ENCODE assay signal across 8 mouse cellular contexts in the genomic region with DNA sequence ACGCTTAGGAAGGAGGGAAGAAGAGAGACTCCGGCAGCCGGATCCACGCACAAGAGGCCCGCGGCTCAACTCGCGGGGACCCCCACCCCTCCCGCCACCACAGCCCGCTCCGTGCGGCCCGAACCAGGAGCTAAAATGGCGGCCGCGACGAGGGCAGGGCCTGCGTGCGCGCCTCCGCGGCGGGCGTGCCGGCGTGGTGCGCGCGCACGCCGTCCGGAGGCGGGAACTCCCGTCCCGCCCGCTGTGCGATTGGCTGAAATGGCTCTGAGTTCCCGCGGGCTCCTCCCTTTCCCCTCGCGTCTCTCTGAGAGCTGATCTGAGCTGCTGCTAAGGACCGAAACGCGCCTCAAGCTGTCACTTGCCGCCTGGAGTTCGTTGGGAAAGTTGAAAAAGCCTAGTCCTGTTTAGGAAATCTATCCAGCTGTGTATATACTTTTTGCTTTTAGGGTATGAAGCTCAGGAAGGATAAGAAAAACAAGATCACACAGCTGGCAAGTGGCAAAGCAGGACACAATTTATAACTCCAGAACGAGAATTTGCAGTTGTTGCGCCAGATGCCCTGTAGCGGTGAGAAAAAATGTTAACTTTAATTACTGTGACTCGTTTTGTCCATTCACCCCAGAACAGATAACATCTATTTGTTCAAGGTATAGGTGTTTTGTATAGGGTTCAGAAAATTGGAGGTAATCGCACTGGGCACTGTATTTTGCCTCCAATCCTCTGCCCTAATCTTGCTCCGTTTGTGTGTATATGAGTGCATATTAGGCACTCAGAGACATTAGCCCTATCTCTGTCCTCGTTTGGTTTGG. TPM values are rescaled to one million over a fixed set of nuclear protein-coding genes. Genes with fewer than 3 reads are reported as not detected.
DNase-seq lines count a peak whose midpoint lies in the region; ATAC-seq and TF ChIP-seq lines count a peak whose summit lies in the region.

A gene (minus strand): TSS at position 144 of the 809 bp plus-strand sequence.

- no peaks in the 10 kb centered on the region for H3K36me3 ChIP-seq in heart, embryonic 12.5 days
- no peaks in the 10 kb centered on the region for H3K36me3 ChIP-seq in kidney, postnatal 0 days (ENCODE audit: insufficient read depth, low read length)
- H3K36me3 ChIP-seq in liver, embryonic 11.5 days (ENCODE audit: control insufficient read depth, insufficient read depth, low read length) = no peaks in the 10 kb centered on the region
- H3K36me3 ChIP-seq in stomach, embryonic 14.5 days (ENCODE audit: control insufficient read depth, insufficient read depth, low read length) = no peaks in the 10 kb centered on the region

- peak within 1 kb of the TSS; percentile 92 for H3K27ac ChIP-seq in heart, embryonic 12.5 days (ENCODE audit: poor library complexity, severe bottlenecking)
- peak within 1 kb of the TSS; percentile 89 for H3K27ac ChIP-seq in kidney, postnatal 0 days
- H3K27ac ChIP-seq in liver, embryonic 11.5 days (ENCODE audit: low read depth, low read length) = peak within 1 kb of the TSS; percentile 86
- peak within 1 kb of the TSS; percentile 98 for H3K27ac ChIP-seq in stomach, embryonic 14.5 days (ENCODE audit: low read length)

- WGBS in heart, embryonic 12.5 days = 2% methylated on average over 53 of the region's 53 CpGs
- under 1% methylated on average over 53 of the region's 53 CpGs for WGBS in kidney, postnatal 0 days
- 1% methylated on average over 53 of the region's 53 CpGs for WGBS in liver, embryonic 11.5 days
- WGBS in stomach, embryonic 14.5 days = under 1% methylated on average over 53 of the region's 53 CpGs

- H3K9ac ChIP-seq in heart, embryonic 12.5 days = peak within 1 kb of the TSS; percentile 100
- peak within 1 kb of the TSS; percentile 95 for H3K9ac ChIP-seq in kidney, postnatal 0 days (ENCODE audit: low read depth, low read length)
- peak within 1 kb of the TSS; percentile 96 for H3K9ac ChIP-seq in liver, embryonic 11.5 days (ENCODE audit: low read depth, low read length)
- H3K9ac ChIP-seq in stomach, embryonic 14.5 days (replicated peaks; ENCODE audit: low read depth, low read length) = peak within 1 kb of the TSS; percentile 99

- peak within 1 kb of the TSS; percentile 100 for H3K4me3 ChIP-seq in heart, embryonic 12.5 days
- H3K4me3 ChIP-seq in kidney, postnatal 0 days (replicated peaks; ENCODE audit: low read depth, low read length) = peak within 1 kb of the TSS; percentile 93
- peak within 1 kb of the TSS; percentile 88 for H3K4me3 ChIP-seq in liver, embryonic 11.5 days (ENCODE audit: low read depth, low read length)
- H3K4me3 ChIP-seq in stomach, embryonic 14.5 days (ENCODE audit: low read depth, low read length) = peak within 1 kb of the TSS; percentile 95

- peaks cover 22% of the 10 kb centered on the region for H3K4me1 ChIP-seq in heart, embryonic 12.5 days (replicated peaks)
- peaks cover 7% of the 10 kb centered on the region; the same call in 1 of the 2 replicates for H3K4me1 ChIP-seq in kidney, postnatal 0 days (replicated peaks; ENCODE audit: insufficient read depth, low read length)
- peaks cover 13% of the 10 kb centered on the region for H3K4me1 ChIP-seq in liver, embryonic 11.5 days (replicated peaks; ENCODE audit: control insufficient read depth, insufficient read depth, low read length)
- peaks cover 16% of the 10 kb centered on the region; the same call in 1 of the 2 replicates for H3K4me1 ChIP-seq in stomach, embryonic 14.5 days (ENCODE audit: control insufficient read depth, insufficient read depth, low read length)

- DNase-seq in CD4-positive helper T cell, adult 2 months (ENCODE audit: low read depth, low spot score) = peak; percentile 97
- peak; percentile 87 for DNase-seq in brain, embryonic 18.5 days (ENCODE audit: low read depth, low spot score)
- DNase-seq in kidney, postnatal 0 days (ENCODE audit: low spot score) = peak; percentile 97
- peak; percentile 91 for DNase-seq in liver, embryonic 11.5 days (ENCODE audit: low spot score)
- peak; percentile 98 for DNase-seq in naive thymus-derived CD4-positive, alpha-beta T cell, adult 2 months (ENCODE audit: low read depth)

- TF ChIP-seq CTCF in kidney, postnatal 0 days (IDR thresholded peaks at IDR 0.05; ENCODE audit: low read depth) = peak; percentile 44; the same call in 1 of the 2 replicates

- H3K27me3 ChIP-seq in heart, embryonic 12.5 days (replicated peaks) = no peaks in the 10 kb centered on the region
- no peaks in the 10 kb centered on the region for H3K27me3 ChIP-seq in kidney, postnatal 0 days (ENCODE audit: insufficient read depth, low read length)
- no peaks in the 10 kb centered on the region for H3K27me3 ChIP-seq in liver, embryonic 11.5 days (replicated peaks; ENCODE audit: control insufficient read depth, insufficient read depth, low read length)
- H3K27me3 ChIP-seq in stomach, embryonic 14.5 days (ENCODE audit: control insufficient read depth, insufficient read depth, low read length) = no peaks in the 10 kb centered on the region

- H3K4me2 ChIP-seq in heart, embryonic 12.5 days = peak within 1 kb of the TSS; percentile 80
- peak within 1 kb of the TSS; percentile 66 for H3K4me2 ChIP-seq in kidney, postnatal 0 days (ENCODE audit: low read length)
- peak within 1 kb of the TSS; percentile 89 for H3K4me2 ChIP-seq in liver, embryonic 11.5 days
- H3K4me2 ChIP-seq in stomach, embryonic 14.5 days (replicated peaks; ENCODE audit: low read depth, low read length) = peak within 1 kb of the TSS; percentile 91

- no peaks in the 10 kb centered on the region for H3K9me3 ChIP-seq in heart, embryonic 12.5 days (replicated peaks)
- H3K9me3 ChIP-seq in kidney, postnatal 0 days (replicated peaks; ENCODE audit: low read length) = no peaks in the 10 kb centered on the region
- no peaks in the 10 kb centered on the region for H3K9me3 ChIP-seq in liver, embryonic 11.5 days (ENCODE audit: control insufficient read depth, low read length)
- no peaks in the 10 kb centered on the region for H3K9me3 ChIP-seq in stomach, embryonic 14.5 days (ENCODE audit: control insufficient read depth, low read depth, low read length)

- ATAC-seq in erythroid progenitor cell, adult 5-6 weeks (replicated peaks; ENCODE audit: low FRiP score, poor library complexity, severe bottlenecking) = peak; percentile 94
- peak; percentile 95 for ATAC-seq in heart, embryonic 12.5 days (ENCODE audit: insufficient number of reproducible peaks, low FRiP score)
- peak; percentile 98 for ATAC-seq in kidney, postnatal 0 days (replicated peaks; ENCODE audit: low FRiP score, low read depth)
- ATAC-seq in liver, embryonic 11.5 days (replicated peaks; ENCODE audit: low FRiP score) = peak; percentile 96
- peak; percentile 95 for ATAC-seq in stomach, embryonic 14.5 days (ENCODE audit: insufficient number of reproducible peaks, insufficient read depth, low FRiP score, low read depth)

RNA-seq across cellular contexts. Expression of the gene that starts here (rescaled TPM):
- total RNA-seq in erythroid progenitor cell, adult 5-6 weeks (2015; ENCODE audit: low replicate concordance) = 141 and 156 TPM in 2 replicates
- 160 and 221 TPM in 2 replicates for total RNA-seq in erythroid progenitor cell, adult 5-6 weeks (2017; ENCODE audit: low replicate concordance)
- 104 and 105 TPM in 2 replicates for polyA plus RNA-seq in heart, embryonic 12.5 days (2016; fragmentation: Nextera tagmentation; extraction: Ambion mirVana)
- polyA plus RNA-seq in kidney, postnatal 0 days (2015; fragmentation: Nextera tagmentation; extraction: Ambion mirVana) = 108 and 117 TPM in 2 replicates
- 76.8 and 80.0 TPM in 2 replicates for polyA plus RNA-seq in liver, embryonic 11.5 days (2014; fragmentation: Nextera tagmentation; extraction: Ambion mirVana)
- 99.0 and 100 TPM in 2 replicates for polyA plus RNA-seq in stomach, embryonic 14.5 days (2014; fragmentation: Nextera tagmentation; extraction: Ambion mirVana)

Comparison
In these comparisons a context has a peak if more than half of its experiments do, and no peak if none do; other contexts are left out.
1. Peak in every context shown above with its lines: DNase-seq, ATAC-seq, H3K4me3 ChIP-seq and H3K27ac ChIP-seq.